Mouse (Mus musculus) heart, embryonic 15.5 days (tissue): ENCODE measurements around the gene Plb1. TPM values are rescaled to one million over a fixed set of nuclear protein-coding genes. Genes with fewer than 3 reads are reported as not detected.

Experiments used
- ATAC-seq: fragments of 200-750 bp; cut with Nextera tagmentation; replicated peaks from 2 replicates; pipeline ENCODE4 v1.8.0; 2017; ENCODE audit warnings: low read depth, moderate TSS enrichment; ENCODE audit not compliant: insufficient number of reproducible peaks, insufficient read depth, low FRiP score
- H3K27ac ChIP-seq: fragments of 300-500 bp; sonication (generic); 2 replicates; pipeline ENCODE4 v1.5.1; 2015; ENCODE audit warnings: mild to moderate bottlenecking, inconsistent platforms
- H3K27me3 ChIP-seq: fragments of 300-500 bp; sonication (generic); 2 replicates; pipeline ENCODE4 v1.6.1; 2015; ENCODE audit warnings: inconsistent platforms
- H3K36me3 ChIP-seq: fragments of 300-500 bp; sonication (generic); 2 replicates; pipeline ENCODE4 v1.6.1; 2015; ENCODE audit warnings: mild to moderate bottlenecking, inconsistent platforms
- H3K4me1 ChIP-seq: fragments of 300-500 bp; sonication (generic); replicated peaks from 2 replicates; pipeline ENCODE4 v1.6.1; 2015; ENCODE audit warnings: inconsistent platforms
- H3K4me2 ChIP-seq: fragments of 300-500 bp; sonication (generic); 2 replicates; pipeline ENCODE4 v1.6.1; 2015; ENCODE audit warnings: inconsistent platforms, mild to moderate bottlenecking, moderate library complexity
- H3K4me3 ChIP-seq: fragments of 300-500 bp; sonication (generic); 2 replicates; pipeline ENCODE4 v1.5.1; 2015; ENCODE audit warnings: mild to moderate bottlenecking, inconsistent platforms
- H3K9ac ChIP-seq: fragments of 300-500 bp; sonication (generic); 2 replicates; pipeline ENCODE4 v1.6.1; 2015; ENCODE audit warnings: mild to moderate bottlenecking, inconsistent platforms
- H3K9me3 ChIP-seq: fragments of 300-500 bp; sonication (generic); replicated peaks from 2 replicates; pipeline ENCODE4 v1.6.1; 2016; ENCODE audit warnings: inconsistent platforms
- WGBS: fragments of 180-500 bp; shearing (Covaris S2); methylation state at CpG from one replicate; pipeline ENCODE4 v1.1.7; 2015; ENCODE audit warnings: mixed read lengths; 5-methylcytosine and 5-hydroxymethylcytosine counted together
- polyA plus RNA-seq: library from polyadenylated mRNA; unstranded; fragments of >200 nt; fragmentation: Nextera tagmentation; extraction: Ambion mirVana; gene quantifications from 2 replicates; pipeline ENCODE4 v1.2.1, GENCODE M21; 2015

The Plb1 gene
- polyA plus RNA-seq, 1 experiment from 2014 or later, result 2.3 TPM

DNA sequence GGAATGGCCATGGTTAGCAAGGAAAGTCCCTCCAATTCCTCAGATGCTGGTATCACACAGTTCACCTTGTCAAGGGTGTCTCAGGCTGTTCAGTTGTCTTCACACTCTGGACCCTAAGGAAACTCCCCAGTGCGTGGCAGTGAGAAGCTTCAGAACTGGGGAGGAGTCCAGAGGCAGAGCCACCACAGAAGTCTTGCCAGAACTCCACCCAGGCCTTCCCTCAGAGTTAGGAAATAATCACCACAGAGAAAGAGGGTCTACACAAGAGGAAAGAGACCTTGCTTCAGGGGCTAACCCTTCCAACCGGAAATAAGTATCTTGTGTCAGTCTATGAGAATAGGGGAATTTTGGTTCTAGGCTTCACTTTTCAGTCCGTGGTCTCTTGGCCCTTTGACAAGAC, 120.3 kb downstream of the Plb1 start:
- Histone ChIP-seq H3K4me1 (peaks cover 27% of the 10 kb centered on the region), H3K9ac (no peak overlapping the region), H3K36me3 (no peaks in the 10 kb centered on the region), H3K9me3 (no peaks in the 10 kb centered on the region), H3K27me3 (no peaks in the 10 kb centered on the region), H3K4me2 (no peak overlapping the region), H3K4me3 (no peak overlapping the region), H3K27ac (no peak overlapping the region)
- ATAC-seq, result no peak
- 75% methylated on average over 3 of the region's 3 CpGs for WGBS

DNA sequence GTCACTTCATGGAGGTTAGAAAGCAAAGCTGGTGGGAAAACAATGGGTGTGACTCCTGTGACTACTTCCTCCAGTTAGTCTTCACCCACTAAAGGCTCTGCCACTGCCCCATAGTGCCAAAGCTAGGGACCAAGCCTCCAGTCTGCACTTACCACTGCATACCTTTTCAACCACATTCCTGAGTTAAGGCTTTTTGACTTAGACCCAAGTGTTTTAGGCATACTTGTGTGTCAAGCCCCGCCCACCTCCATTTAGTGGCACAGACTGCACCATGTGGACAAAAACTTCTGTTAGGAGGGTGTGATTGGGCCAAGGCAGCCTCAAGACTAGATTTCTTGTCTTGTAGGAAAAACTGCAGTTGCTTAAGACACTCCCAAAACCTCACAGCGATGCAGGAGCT, 120.8 kb downstream of the Plb1 start:
- ATAC-seq, result no peak
- no peaks in the 10 kb centered on the region for H3K9me3 ChIP-seq
- no peak overlapping the region for H3K4me2 ChIP-seq
- H3K9ac ChIP-seq, result no peak overlapping the region
- H3K27me3 ChIP-seq, result no peaks in the 10 kb centered on the region
- no peak overlapping the region for H3K4me3 ChIP-seq
- no peak overlapping the region for H3K27ac ChIP-seq
- H3K36me3 ChIP-seq, result no peaks in the 10 kb centered on the region
- 65% methylated on average over 2 of the region's 2 CpGs for WGBS
- H3K4me1 ChIP-seq, result peaks cover 25% of the 10 kb centered on the region

- 80% methylated on average over 4 of the region's 4 CpGs for WGBS
These were observed 128.0 kb downstream of the Plb1 start for GRCm38 (mm10) chr5:32360511-32360910.

GRCm38 (mm10) chr5:32361441-32362235, 129.1 kb downstream of the Plb1 start:
- Histone ChIP-seq H3K9me3 (no peaks in the 10 kb centered on the region), H3K4me3 (no peak overlapping the region), H3K27me3 (no peaks in the 10 kb centered on the region), H3K36me3 (no peaks in the 10 kb centered on the region), H3K4me1 (peaks cover 6% of the 10 kb centered on the region; the same call in 1 of the 2 replicates), H3K27ac (no peak overlapping the region), H3K4me2 (no peak overlapping the region), H3K9ac (no peak overlapping the region)
- no peak for ATAC-seq
- 79% methylated on average over 3 of the region's 3 CpGs for whole genome bisulfite sequencing

More at GRCm38 (mm10) chr5:32360511-32360910, 128.0 kb downstream of the Plb1 start:
- H3K27ac ChIP-seq, result no peak overlapping the region
- H3K4me1 ChIP-seq, result peaks cover 6% of the 10 kb centered on the region; the same call in 1 of the 2 replicates
- no peak overlapping the region for H3K4me2 ChIP-seq
- no peaks in the 10 kb centered on the region for H3K9me3 ChIP-seq
- ATAC-seq, result no peak
- H3K36me3 ChIP-seq, result no peaks in the 10 kb centered on the region
- H3K4me3 ChIP-seq, result no peak overlapping the region
- no peak overlapping the region for H3K9ac ChIP-seq
- no peaks in the 10 kb centered on the region for H3K27me3 ChIP-seq

GRCm38 (mm10) chr5:32369391-32369790, 136.9 kb downstream of the Plb1 start:
- no peak for ATAC-seq
- Histone ChIP-seq H3K27ac (no peak overlapping the region), H3K9ac (no peak overlapping the region), H3K4me2 (no peak overlapping the region), H3K4me3 (no peak overlapping the region), H3K36me3 (no peaks in the 10 kb centered on the region), H3K9me3 (no peaks in the 10 kb centered on the region), H3K27me3 (no peaks in the 10 kb centered on the region), H3K4me1 (no peaks in the 10 kb centered on the region)
- WGBS, result 57% methylated on average over 1 of the region's 1 CpGs

GRCm38 (mm10) chr5:32371239-32371638, 138.7 kb downstream of the Plb1 start:
- WGBS, result 77% methylated on average over 5 of the region's 5 CpGs
- ATAC-seq, result no peak
- H3K4me3 ChIP-seq, result no peak overlapping the region
- H3K27ac ChIP-seq, result no peak overlapping the region
- no peaks in the 10 kb centered on the region for H3K9me3 ChIP-seq
- no peak overlapping the region for H3K4me2 ChIP-seq
- H3K27me3 ChIP-seq, result no peaks in the 10 kb centered on the region
- no peaks in the 10 kb centered on the region for H3K36me3 ChIP-seq
- H3K9ac ChIP-seq, result no peak overlapping the region
- no peaks in the 10 kb centered on the region for H3K4me1 ChIP-seq

DNA sequence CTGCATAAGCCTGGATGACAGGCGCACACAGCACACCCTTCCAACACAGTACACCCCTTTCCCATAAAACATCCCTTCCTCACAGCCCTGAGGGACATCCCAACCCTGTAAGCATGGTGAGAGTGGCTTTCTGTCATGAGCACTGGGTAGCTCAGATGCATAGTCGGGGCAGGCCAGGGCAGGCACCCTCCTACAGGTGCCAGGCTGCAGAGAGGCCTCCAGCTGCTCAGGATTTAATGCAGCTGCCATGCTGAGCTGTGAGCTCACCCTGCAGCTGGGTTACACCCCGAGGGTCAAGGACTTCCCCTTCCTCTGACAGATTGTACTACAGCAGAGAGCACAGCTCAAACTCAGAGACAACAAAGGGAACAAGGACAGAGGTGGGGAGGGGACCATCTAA, 146.0 kb downstream of the Plb1 start:
- no peak overlapping the region for H3K9ac ChIP-seq
- no peak for ATAC-seq

DNA sequence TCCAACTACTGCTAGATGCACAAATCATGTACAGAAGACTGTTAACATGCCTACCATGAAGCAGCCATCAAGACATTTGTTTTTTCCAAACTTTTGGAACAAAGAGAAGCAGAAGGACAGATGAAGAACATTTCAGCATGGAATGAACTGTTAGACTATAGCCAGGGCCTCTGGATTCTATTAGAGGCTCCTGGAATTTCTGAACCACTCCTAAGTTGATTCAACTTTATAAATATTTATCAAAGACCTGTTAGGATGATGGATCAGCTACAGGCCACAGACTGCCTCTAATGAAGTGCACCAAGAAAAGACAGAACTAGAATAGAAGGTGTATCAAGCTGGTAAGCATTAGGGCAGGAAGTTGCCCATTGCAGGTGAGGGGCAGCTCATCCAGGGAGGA, 156.1 kb downstream of the Plb1 start:
- Histone ChIP-seq H3K4me3 (no peak overlapping the region), H3K4me1 (no peaks in the 10 kb centered on the region), H3K4me2 (no peak overlapping the region), H3K27me3 (no peaks in the 10 kb centered on the region), H3K36me3 (no peaks in the 10 kb centered on the region), H3K9ac (no peak overlapping the region), H3K9me3 (no peaks in the 10 kb centered on the region), H3K27ac (no peak overlapping the region)
- no peak for ATAC-seq

More for the DNA sequence above, 146.0 kb downstream of the Plb1 start:
- Histone ChIP-seq H3K4me1 (0 out of 2 replicates have a peak, but pooled peaks cover 3% of the 10 kb centered on the region), H3K4me3 (no peak overlapping the region), H3K27me3 (no peaks in the 10 kb centered on the region), H3K9me3 (no peaks in the 10 kb centered on the region), H3K4me2 (no peak overlapping the region), H3K36me3 (no peaks in the 10 kb centered on the region), H3K27ac (no peak overlapping the region)
- WGBS, result 35% methylated on average over 3 of the region's 3 CpGs

GRCm38 (mm10) chr5:32390295-32390694, 157.8 kb downstream of the Plb1 start:
- no peak for ATAC-seq
- Histone ChIP-seq H3K4me3 (no peak overlapping the region), H3K36me3 (no peaks in the 10 kb centered on the region), H3K4me2 (no peak overlapping the region), H3K9me3 (no peaks in the 10 kb centered on the region), H3K27ac (no peak overlapping the region), H3K4me1 (peaks cover 6% of the 10 kb centered on the region), H3K9ac (no peak overlapping the region), H3K27me3 (no peaks in the 10 kb centered on the region)
- WGBS, result 65% methylated on average over 5 of the region's 5 CpGs

- no peak for ATAC-seq
- H3K36me3 ChIP-seq, result no peaks in the 10 kb centered on the region
- no peak overlapping the region for H3K27ac ChIP-seq
- no peak overlapping the region for H3K9ac ChIP-seq
- H3K27me3 ChIP-seq, result no peaks in the 10 kb centered on the region
- no peak overlapping the region for H3K4me2 ChIP-seq
- H3K4me3 ChIP-seq, result no peak overlapping the region
- no peaks in the 10 kb centered on the region for H3K9me3 ChIP-seq
- H3K4me1 ChIP-seq, result peaks cover 10% of the 10 kb centered on the region
These were observed 159.8 kb downstream of the Plb1 start for GRCm38 (mm10) chr5:32392281-32392680.

DNA sequence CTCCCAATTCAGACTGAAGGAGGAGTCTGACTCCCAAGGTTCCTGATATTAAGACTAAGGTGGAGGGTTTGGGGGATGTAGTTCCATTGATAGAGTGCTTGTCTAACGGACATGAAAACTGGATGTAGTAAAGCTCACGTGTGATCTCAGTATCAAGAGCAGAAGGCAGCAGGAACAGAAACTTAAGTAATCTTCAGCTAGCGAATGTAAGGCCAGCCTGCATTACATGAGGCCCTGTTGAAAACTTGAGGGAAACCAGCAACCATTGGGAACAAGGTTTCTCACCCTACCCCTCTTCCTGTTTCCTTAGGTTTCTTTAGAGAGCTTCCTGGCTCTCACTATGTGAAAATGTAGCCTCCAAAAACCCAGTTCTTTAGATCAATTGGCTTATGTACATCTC, 162.1 kb downstream of the Plb1 start:
- ATAC-seq, result no peak

More for the DNA sequence above, 162.1 kb downstream of the Plb1 start:
- Histone ChIP-seq H3K27ac (0 out of 2 replicates have a peak overlapping the region, but pooled peaks have one; percentile 15), H3K4me3 (no peak overlapping the region), H3K27me3 (no peaks in the 10 kb centered on the region), H3K4me2 (no peak overlapping the region), H3K9me3 (no peaks in the 10 kb centered on the region), H3K4me1 (peaks cover 26% of the 10 kb centered on the region), H3K36me3 (no peaks in the 10 kb centered on the region), H3K9ac (no peak overlapping the region)
- WGBS, result 50% methylated on average over 3 of the region's 3 CpGs
